Mouse (Mus musculus) liver, adult 2 months (tissue): ENCODE results near the gene Dock2.

ENCODE experiments used
- CTCF ChIP-seq: fragments of 200-500 bp; IDR thresholded peaks from 2 replicates; pipeline ENCODE4 v1.5.1; 2011; ENCODE audit warnings: low read depth, low read length, control low read depth
- POLR2A ChIP-seq: fragments of 200-500 bp; IDR thresholded peaks from 2 replicates; pipeline ENCODE4 v1.6.1; 2011; ENCODE audit warnings: low read length, control low read depth; ENCODE audit not compliant: insufficient read depth; ENCODE audit errors: extremely low read depth

- TF ChIP-seq POLR2A (no peak), CTCF (no peak)
Measured at GRCm38 (mm10) chr11:34421061-34421460, 362.6 kb downstream of the Dock2 start.
